Comparison of ENCODE assay signal across 14 mouse cellular contexts in genomic region chr19:46699011-46699481, GRCm38 (mm10). TPM values are rescaled to one million over a fixed set of nuclear protein-coding genes. Genes with fewer than 3 reads are reported as not detected.
DNase-seq lines count a peak whose midpoint lies in the region; ATAC-seq and TF ChIP-seq lines count a peak whose summit lies in the region.
"Had no signal": no experiment of that assay in that cellular context is flagged by ENCODE, and none has a peak within 500 bp of the region (broad histone marks: within the 10 kb centered on the region; RNA-seq: fewer than 3 reads in every experiment).

No protein-coding gene starts in this region.

- ATAC-seq in granulocyte monocyte progenitor cell, adult 5-6 weeks (replicated peaks; ENCODE audit: poor library complexity, severe bottlenecking), result peak; percentile 83
- ATAC-seq: midbrain, embryonic 13.5 days had no signal

- 35% methylated on average over 10 of the region's 10 CpGs for WGBS in spleen, adult 2 months

- H3K27me3 ChIP-seq in spleen, adult 2 months (ENCODE audit: control insufficient read depth, insufficient read depth, low read length), result no peaks in the 10 kb centered on the region
- H3K27me3 ChIP-seq: hindbrain, embryonic 13.5 days; limb, embryonic 13.5 days; midbrain, embryonic 13.5 days; neural tube, embryonic 13.5 days had no signal

- peak; percentile 25 to 27 for DNase-seq in frontal cortex, postnatal 36 days (ENCODE audit: low spot score in 2 of 2)
- no peak for DNase-seq in frontal cortex, postnatal 14 days (ENCODE audit: low spot score in 2 of 2)
- no peak for DNase-seq in spleen, adult 2 months (ENCODE audit: low read depth in 1 of 2, low spot score in 2 of 2)
- DNase-seq in spleen, adult 18-20 months, result no peak
- DNase-seq in cerebellum, adult 11-12 months, result no peak
- DNase-seq in cerebellum, adult 9-11 months, result no peak
- no peak for DNase-seq in lung, postnatal 14 days
- DNase-seq: cerebellum, postnatal 14 days; layer of hippocampus, postnatal 36 days had no signal

- no peak for TF ChIP-seq POLR2A in spleen, adult 2 months (IDR thresholded peaks at IDR 0.05; ENCODE audit: low read depth, low read length)

- no peaks in the 10 kb centered on the region for H3K36me3 ChIP-seq in spleen, adult 2 months (ENCODE audit: control insufficient read depth, insufficient read depth, low read length)

- no peak for TF ChIP-seq CTCF in spleen, adult 2 months (IDR thresholded peaks at IDR 0.05; ENCODE audit: extremely low read depth, insufficient read depth, insufficient read length, insufficient replicate concordance)

- H3K4me3 ChIP-seq in spleen, adult 2 months (ENCODE audit: extremely low read depth, insufficient read depth, insufficient read length), result no peak overlapping the region
- H3K4me3 ChIP-seq: hindbrain, embryonic 13.5 days; limb, embryonic 13.5 days; midbrain, embryonic 13.5 days; neural tube, embryonic 13.5 days had no signal

- peak overlapping the region; percentile 56 for H3K27ac ChIP-seq in spleen, adult 2 months (ENCODE audit: insufficient read depth, low read length)
- H3K27ac ChIP-seq: hindbrain, embryonic 13.5 days; limb, embryonic 13.5 days; midbrain, embryonic 13.5 days; neural tube, embryonic 13.5 days had no signal

- H3K4me1 ChIP-seq in spleen, adult 2 months (ENCODE audit: control insufficient read depth, insufficient read depth, insufficient read length), result peaks cover 11% of the 10 kb centered on the region; the same call in 1 of the 2 replicates
- H3K4me1 ChIP-seq: hindbrain, embryonic 13.5 days; limb, embryonic 13.5 days; midbrain, embryonic 13.5 days; neural tube, embryonic 13.5 days had no signal

RNA-seq across cellular contexts. Expression of gene As3mt, which starts 8.2 kb away (rescaled TPM):
- 5.6 and 6.0 TPM in 2 replicates for polyA plus RNA-seq in spleen, adult 2 months (2012; rRNA removed)
- 47.6 and 53.1 TPM in 2 replicates for total RNA-seq in granulocyte monocyte progenitor cell, adult 5-6 weeks (2014; fragmentation: Nextera tagmentation)
- 71.0 and 82.9 TPM in 2 replicates for total RNA-seq in granulocyte monocyte progenitor cell, adult 5-6 weeks (2017)

RNA-seq across cellular contexts. Expression of gene Borcs7, which starts 9.3 kb away (rescaled TPM):
- polyA plus RNA-seq in spleen, adult 2 months (2012; rRNA removed), result 2.3 and 2.4 TPM in 2 replicates
- total RNA-seq in granulocyte monocyte progenitor cell, adult 5-6 weeks (2014; fragmentation: Nextera tagmentation), result 9.6 and 12.5 TPM in 2 replicates
- 5.4 TPM in 2 replicates for total RNA-seq in granulocyte monocyte progenitor cell, adult 5-6 weeks (2017)

RNA-seq across cellular contexts. Expression of gene Cyp17a1, which starts 26.1 kb away (rescaled TPM):
- 0.12 and 0.14 TPM in 2 replicates for polyA plus RNA-seq in spleen, adult 2 months (2012; rRNA removed)
- total RNA-seq in granulocyte monocyte progenitor cell, adult 5-6 weeks (2014; fragmentation: Nextera tagmentation), result not detected in 2 replicates
- not detected in 2 replicates for total RNA-seq in granulocyte monocyte progenitor cell, adult 5-6 weeks (2017)
- total RNA-seq: layer of hippocampus, postnatal 36 days had no signal
- polyA plus RNA-seq: hindbrain, embryonic 13.5 days; midbrain, embryonic 13.5 days; neural tube, embryonic 13.5 days had no signal

Comparison
In these comparisons a context has a peak if more than half of its experiments do, and no peak if none do; other contexts are left out.
1. DNase-seq: peak in frontal cortex, postnatal 36 days (2 of 2); none in frontal cortex, postnatal 14 days (0 of 2), spleen, adult 2 months (0 of 2), spleen, adult 18-20 months (0 of 2), cerebellum, adult 11-12 months (single experiment), cerebellum, adult 9-11 months (single experiment) and lung, postnatal 14 days (single experiment).